Mouse (Mus musculus) liver, embryonic 14.5 days (tissue): ENCODE data around the gene Rhpn2. TPM values are rescaled to one million over a fixed set of nuclear protein-coding genes. Genes with fewer than 3 reads are reported as not detected.
A peak's percentile ranks its signal among the peaks of the same experiment; 100 is the strongest.
"Not testable (repeated sequence)": the region's sequence is repeated elsewhere in the genome, so short reads cannot be mapped to it uniquely, and the experiment has no call there.

Experiments
- ATAC-seq: fragments of 200-750 bp; cut with Nextera tagmentation; 2 replicates; pipeline ENCODE4 v1.8.0; 2017; ENCODE audit warnings: moderate number of reproducible peaks, mild to moderate bottlenecking, moderate library complexity; ENCODE audit not compliant: insufficient read depth
- DNase-seq, 3 experiments: peaks; one replicate each; pipeline ENCODE4 v3.0.0-alpha.2; 2012 to 2013; ENCODE audit warnings: low read depth in 3 of 3, low spot score in 3 of 3
- H3K27ac ChIP-seq: fragments of 300-500 bp; sonication (generic); 2 replicates; pipeline ENCODE4 v1.5.1; 2014; ENCODE audit warnings: moderate library complexity, mild to moderate bottlenecking, control low read depth, inconsistent platforms
- H3K27me3 ChIP-seq: fragments of 300-500 bp; sonication (generic); 2 replicates; pipeline ENCODE4 v1.6.1; 2014; ENCODE audit warnings: mild to moderate bottlenecking, low read length, moderate library complexity; ENCODE audit not compliant: control insufficient read depth, insufficient read depth
- H3K36me3 ChIP-seq: fragments of 300-500 bp; sonication (generic); replicated peaks from 2 replicates; pipeline ENCODE4 v1.6.1; 2014; ENCODE audit warnings: low read depth; ENCODE audit not compliant: control insufficient read depth, insufficient read depth
- H3K4me1 ChIP-seq, 2 experiments: fragments of 200-500 bp in 1 of 2; fragments of 300-500 bp in 1 of 2; sonication (generic) in 1 of 2; replicated peaks; 2 replicates each; pipeline ENCODE4 v1.6.1; 2012 to 2014; ENCODE audit warnings: antibody characterized with exemption in 1 of 2, inconsistent platforms in 1 of 2, low read length in 1 of 2; ENCODE audit not compliant: control insufficient read depth in 2 of 2, insufficient read depth in 2 of 2
- H3K4me2 ChIP-seq: fragments of 300-500 bp; sonication (generic); 2 replicates; pipeline ENCODE4 v1.6.1; 2014; ENCODE audit warnings: low read depth, mild to moderate bottlenecking, control low read depth, moderate library complexity
- H3K4me3 ChIP-seq, 2 experiments: fragments of 200-500 bp in 1 of 2; fragments of 300-500 bp in 1 of 2; sonication (generic) in 1 of 2; 2 replicates each; pipeline ENCODE4 v1.5.1; 2012 to 2014; ENCODE audit warnings: low read depth in 2 of 2, low read length in 2 of 2, mild to moderate bottlenecking in 2 of 2, control low read depth in 1 of 2, inconsistent platforms in 1 of 2, moderate library complexity in 1 of 2; ENCODE audit not compliant: insufficient read depth in 1 of 2
- H3K9ac ChIP-seq: fragments of 300-500 bp; sonication (generic); replicated peaks from 2 replicates; pipeline ENCODE4 v1.6.1; 2014; ENCODE audit warnings: mild to moderate bottlenecking, control low read depth, moderate library complexity
- H3K9me3 ChIP-seq: fragments of 300-500 bp; sonication (generic); 2 replicates; pipeline ENCODE4 v1.6.1; 2016; ENCODE audit warnings: low read length, mixed read lengths; ENCODE audit not compliant: control insufficient read depth
- CTCF ChIP-seq: IDR thresholded peaks from 2 replicates; pipeline ENCODE4 v1.5.1; 2016; ENCODE audit warnings: antibody characterized with exemption, low read depth, control low read depth
- EP300 ChIP-seq: IDR thresholded peaks from 2 replicates; pipeline ENCODE4 v1.6.1; 2016; ENCODE audit warnings: antibody characterized with exemption, low read depth
- WGBS: fragments of 180-500 bp; shearing (Covaris S2); extraction: QIAGEN DNeasy Blood & Tissue Kit; methylation state at CpG from one replicate; pipeline ENCODE4 v1.1.7; 2014; ENCODE audit not compliant: insufficient replicate concordance; 5-methylcytosine and 5-hydroxymethylcytosine counted together
- polyA plus RNA-seq, 2 experiments: library from polyadenylated mRNA; depleted of rRNA in 1 of 2; stranded (reverse) in 1 of 2; unstranded in 1 of 2; fragments of >200 nt; fragmentation: Nextera tagmentation in 1 of 2; extraction: Ambion mirVana in 1 of 2; gene quantifications; 2 replicates each; pipeline versions ENCODE4 v1.2.1 to v1.2.3; 2012 to 2014

The Rhpn2 gene
- polyA plus RNA-seq, 2 experiments = 2.8 to 3.0 TPM

- DNase-seq (no peak), ATAC-seq (no peak)
- Histone ChIP-seq H3K4me3 (no peak overlapping the region), H3K27me3 (no peaks in the 10 kb centered on the region), H3K27ac (no peak overlapping the region), H3K36me3 (peaks cover 13% of the 10 kb centered on the region; the same call in 1 of the 2 replicates), H3K9me3 (no peaks in the 10 kb centered on the region), H3K9ac (no peak overlapping the region), H3K4me1 (no peaks in the 10 kb centered on the region), H3K4me2 (no peak overlapping the region)
- TF ChIP-seq EP300 = no peak
Measured at GRCm38 (mm10) chr7:35300792-35301191, 33.2 kb upstream of the Rhpn2 start.

GRCm38 (mm10) chr7:35311214-35311613 is 22.8 kb upstream of the Rhpn2 start:
- Histone ChIP-seq H3K27me3 (no peaks in the 10 kb centered on the region), H3K36me3 (no peaks in the 10 kb centered on the region; the same call in 1 of the 2 replicates), H3K4me3 (no peak overlapping the region), H3K4me2 (no peak overlapping the region), H3K27ac (no peak overlapping the region), H3K9me3 (no peaks in the 10 kb centered on the region), H3K9ac (no peak overlapping the region), H3K4me1 (no peaks in the 10 kb centered on the region)
- no peak for TF ChIP-seq CTCF
- no peak for TF ChIP-seq EP300
- DNase-seq (no peak), ATAC-seq (no peak)
- 62% methylated on average over 3 of the region's 3 CpGs for WGBS

GRCm38 (mm10) chr7:35314156-35314555 is 19.8 kb upstream of the Rhpn2 start:
- TF ChIP-seq EP300 (no peak), CTCF (no peak)
- no peak for ATAC-seq
- H3K36me3 ChIP-seq = no peaks in the 10 kb centered on the region
- H3K9me3 ChIP-seq = no peaks in the 10 kb centered on the region
- no peak overlapping the region for H3K4me3 ChIP-seq
- DNase-seq = no peak
- no peak overlapping the region for H3K4me2 ChIP-seq
- H3K27me3 ChIP-seq = no peaks in the 10 kb centered on the region
- peaks cover 0 to 15% of the 10 kb centered on the region in 2 experiments; a peak in 2 of 4 replicates for H3K4me1 ChIP-seq
- H3K9ac ChIP-seq = no peak overlapping the region
- no peak overlapping the region for H3K27ac ChIP-seq

GRCm38 (mm10) chr7:35317729-35318609 is 16.0 kb upstream of the Rhpn2 start, which contains the start of gene Gpatch1:
Gpatch1 (minus strand) TSS chr7:35318440.
- ATAC-seq (peak; percentile 87), DNase-seq (peak; percentile 79 to 82 (median 79))
- Histone ChIP-seq H3K4me2 (peak within 1 kb of the TSS; percentile 64), H3K9me3 (no peaks in the 10 kb centered on the region), H3K4me3 (peak within 1 kb of the TSS; percentile 85 to 95), H3K27me3 (no peaks in the 10 kb centered on the region), H3K27ac (no peak within 1 kb of the TSS), H3K36me3 (no peaks in the 10 kb centered on the region), H3K9ac (peak within 1 kb of the TSS; percentile 83), H3K4me1 (peaks cover 0 to 15% of the 10 kb centered on the region in 2 experiments; a peak in 2 of 4 replicates)
- 1% methylated on average over 39 of the region's 39 CpGs for WGBS
- no peak for TF ChIP-seq EP300
- 0 out of 2 replicates have a peak, but pooled peaks have one; percentile 2 for TF ChIP-seq CTCF

GRCm38 (mm10) chr7:35319221-35319620 is 14.7 kb upstream of the Rhpn2 start:
- H3K27me3 ChIP-seq, H3K27ac ChIP-seq, H3K9ac ChIP-seq, DNase-seq, H3K4me3 ChIP-seq, ATAC-seq, H3K4me2 ChIP-seq, H3K9me3 ChIP-seq, H3K36me3 ChIP-seq: not testable (repeated sequence)
- 33% methylated on average over 3 of the region's 3 CpGs for WGBS
- H3K4me1 ChIP-seq = peaks cover 0 to 15% of the 10 kb centered on the region in 2 experiments; a peak in 2 of 4 replicates
